Mouse (Mus musculus) heart, embryonic 11.5 days (tissue): ENCODE measurements around the gene Cdc42bpa. TPM values are rescaled to one million over a fixed set of nuclear protein-coding genes. Genes with fewer than 3 reads are reported as not detected.

Experiments used
- ATAC-seq: fragments of 200-750 bp; cut with Nextera tagmentation; replicated peaks from 2 replicates; pipeline ENCODE4 v1.8.0; 2017; ENCODE audit warnings: moderate library complexity; ENCODE audit not compliant: insufficient number of reproducible peaks, low FRiP score, low TSS enrichment
- H3K27ac ChIP-seq: fragments of 300-500 bp; sonication (generic); 2 replicates; pipeline ENCODE4 v1.5.1; 2014; ENCODE audit warnings: mild to moderate bottlenecking, low read depth, low read length
- H3K27me3 ChIP-seq: fragments of 300-500 bp; sonication (generic); 2 replicates; pipeline ENCODE4 v1.6.1; 2014; ENCODE audit warnings: mild to moderate bottlenecking, low read length, mixed read lengths; ENCODE audit not compliant: control insufficient read depth, insufficient read depth
- H3K36me3 ChIP-seq: fragments of 300-500 bp; sonication (generic); 2 replicates; pipeline ENCODE4 v1.6.1; 2014; ENCODE audit warnings: mild to moderate bottlenecking, low read length, moderate library complexity, mixed read lengths; ENCODE audit not compliant: control insufficient read depth, insufficient read depth
- H3K4me1 ChIP-seq: fragments of 300-500 bp; sonication (generic); 2 replicates; pipeline ENCODE4 v1.6.1; 2014; ENCODE audit warnings: low read length; ENCODE audit not compliant: control insufficient read depth, insufficient read depth
- H3K4me2 ChIP-seq: fragments of 300-500 bp; sonication (generic); 2 replicates; pipeline ENCODE4 v1.6.1; 2014; ENCODE audit warnings: mild to moderate bottlenecking, moderate library complexity
- H3K4me3 ChIP-seq: fragments of 300-500 bp; sonication (generic); 2 replicates; pipeline ENCODE4 v1.5.1; 2014; ENCODE audit warnings: low read depth, low read length
- H3K9ac ChIP-seq: fragments of 300-500 bp; sonication (generic); 2 replicates; pipeline ENCODE4 v1.6.1; 2014; ENCODE audit warnings: mild to moderate bottlenecking, low read depth, low read length, moderate library complexity
- H3K9me3 ChIP-seq: fragments of 300-500 bp; sonication (generic); replicated peaks from 2 replicates; pipeline ENCODE4 v1.6.1; 2016; ENCODE audit warnings: low read length; ENCODE audit not compliant: control insufficient read depth
- WGBS: fragments of 180-500 bp; shearing (Covaris S2); extraction: QIAGEN DNeasy Blood & Tissue Kit; methylation state at CpG from one replicate; pipeline ENCODE4 v1.1.7; 2014; ENCODE audit not compliant: insufficient replicate concordance; 5-methylcytosine and 5-hydroxymethylcytosine counted together
- polyA plus RNA-seq: library from polyadenylated mRNA; unstranded; fragments of >200 nt; fragmentation: Nextera tagmentation; extraction: Ambion mirVana; gene quantifications from 2 replicates; pipeline ENCODE4 v1.2.1, GENCODE M21; 2014

The Cdc42bpa gene
- polyA plus RNA-seq, 1 experiment from 2014 or later = 13.5 TPM

GRCm38 (mm10) chr1:179953251-179953650 is 7.0 kb upstream of the Cdc42bpa start:
- Histone ChIP-seq H3K9ac (no peak overlapping the region), H3K4me3 (no peak overlapping the region), H3K4me1 (no peaks in the 10 kb centered on the region), H3K4me2 (no peak overlapping the region), H3K27ac (no peak overlapping the region), H3K9me3 (no peaks in the 10 kb centered on the region), H3K27me3 (no peaks in the 10 kb centered on the region), H3K36me3 (no peaks in the 10 kb centered on the region)
- 73% methylated on average over 3 of the region's 3 CpGs for WGBS
- ATAC-seq = no peak

- no peak for ATAC-seq
Observed at GRCm38 (mm10) chr1:179957431-179957830, 2.8 kb upstream of the Cdc42bpa start.

GRCm38 (mm10) chr1:179958871-179959720 is 1.2 kb upstream of the Cdc42bpa start:
- peak overlapping the region; percentile 84 for H3K4me3 ChIP-seq
- peak overlapping the region; percentile 94 for H3K27ac ChIP-seq
- no peaks in the 10 kb centered on the region for H3K36me3 ChIP-seq
- H3K4me1 ChIP-seq = peaks cover 5% of the 10 kb centered on the region; the same call in 1 of the 2 replicates
- H3K9me3 ChIP-seq = no peaks in the 10 kb centered on the region
- peak overlapping the region; percentile 70 for H3K4me2 ChIP-seq
- ATAC-seq = no peak
- H3K27me3 ChIP-seq = no peaks in the 10 kb centered on the region
- peak overlapping the region; percentile 97 for H3K9ac ChIP-seq
- WGBS = 5% methylated on average over 34 of the region's 41 CpGs

More at GRCm38 (mm10) chr1:179957431-179957830, 2.8 kb upstream of the Cdc42bpa start:
- H3K4me3 ChIP-seq = no peak overlapping the region
- no peak overlapping the region for H3K27ac ChIP-seq
- no peak overlapping the region for H3K9ac ChIP-seq
- no peaks in the 10 kb centered on the region for H3K36me3 ChIP-seq
- H3K4me2 ChIP-seq = no peak overlapping the region
- no peaks in the 10 kb centered on the region for H3K27me3 ChIP-seq
- WGBS = 69% methylated on average over 3 of the region's 3 CpGs
- H3K4me1 ChIP-seq = peaks cover 5% of the 10 kb centered on the region; the same call in 1 of the 2 replicates
- no peaks in the 10 kb centered on the region for H3K9me3 ChIP-seq

- peak overlapping the region; percentile 70 for H3K4me2 ChIP-seq
- H3K9ac ChIP-seq = peak overlapping the region; percentile 97
- peak overlapping the region; percentile 84 for H3K4me3 ChIP-seq
- no peak for ATAC-seq
- H3K36me3 ChIP-seq = no peaks in the 10 kb centered on the region
- H3K9me3 ChIP-seq = no peaks in the 10 kb centered on the region
- H3K27me3 ChIP-seq = no peaks in the 10 kb centered on the region
- H3K27ac ChIP-seq = peak overlapping the region; percentile 94
- H3K4me1 ChIP-seq = peaks cover 5% of the 10 kb centered on the region; the same call in 1 of the 2 replicates
- WGBS = under 1% methylated on average over 9 of the region's 9 CpGs
Observed at GRCm38 (mm10) chr1:179960543-179960876, 238 bp downstream of the Cdc42bpa start.

- Histone ChIP-seq H3K9me3 (no peaks in the 10 kb centered on the region), H3K4me2 (peak overlapping the region; percentile 70), H3K27me3 (no peaks in the 10 kb centered on the region), H3K36me3 (no peaks in the 10 kb centered on the region), H3K27ac (no peak overlapping the region), H3K4me1 (peaks cover 5% of the 10 kb centered on the region; the same call in 1 of the 2 replicates), H3K9ac (peak overlapping the region; percentile 56; the same call in 1 of the 2 replicates), H3K4me3 (peak overlapping the region; percentile 84)
- WGBS = 4% methylated on average over 16 of the region's 16 CpGs
- no peak for ATAC-seq
Observed at GRCm38 (mm10) chr1:179960882-179961698, 818 bp downstream of the Cdc42bpa start.

DNA sequence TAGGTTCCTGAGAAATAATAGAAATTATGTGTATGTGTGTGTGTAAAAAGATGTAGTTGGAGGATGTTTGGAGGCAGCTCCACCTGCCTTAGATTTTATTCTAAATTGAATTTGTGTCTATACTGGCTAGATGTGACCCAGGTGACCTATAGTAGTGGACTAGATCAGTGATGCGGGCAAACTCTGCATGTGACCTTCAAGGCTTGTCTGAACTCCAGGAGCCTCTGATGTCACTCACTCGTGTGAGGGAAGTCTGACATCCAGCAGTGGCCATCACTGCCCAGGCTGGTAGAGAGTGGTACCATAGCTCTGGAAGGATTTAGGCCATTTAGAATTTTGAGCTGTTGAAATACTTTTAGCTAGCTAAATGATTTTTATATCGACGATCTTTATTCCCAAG is 1.5 kb downstream of the Cdc42bpa start:
- Histone ChIP-seq H3K27me3 (no peaks in the 10 kb centered on the region), H3K9ac (peak overlapping the region; percentile 56; the same call in 1 of the 2 replicates), H3K9me3 (no peaks in the 10 kb centered on the region), H3K36me3 (no peaks in the 10 kb centered on the region), H3K27ac (no peak overlapping the region), H3K4me1 (peaks cover 5% of the 10 kb centered on the region; the same call in 1 of the 2 replicates), H3K4me3 (peak overlapping the region; percentile 84), H3K4me2 (peak overlapping the region; percentile 70)
- no peak for ATAC-seq
- 38% methylated on average over 4 of the region's 4 CpGs for WGBS

- no peak overlapping the region for H3K4me3 ChIP-seq
- no peak overlapping the region for H3K4me2 ChIP-seq
- ATAC-seq = no peak
- no peaks in the 10 kb centered on the region for H3K36me3 ChIP-seq
- no peaks in the 10 kb centered on the region for H3K27me3 ChIP-seq
- no peak overlapping the region for H3K27ac ChIP-seq
- H3K9ac ChIP-seq = no peak overlapping the region
- WGBS = 44% methylated on average over 5 of the region's 5 CpGs
- H3K4me1 ChIP-seq = peaks cover 5% of the 10 kb centered on the region; the same call in 1 of the 2 replicates
- H3K9me3 ChIP-seq = no peaks in the 10 kb centered on the region
Observed at GRCm38 (mm10) chr1:179969776-179970428, 9.6 kb downstream of the Cdc42bpa start.

DNA sequence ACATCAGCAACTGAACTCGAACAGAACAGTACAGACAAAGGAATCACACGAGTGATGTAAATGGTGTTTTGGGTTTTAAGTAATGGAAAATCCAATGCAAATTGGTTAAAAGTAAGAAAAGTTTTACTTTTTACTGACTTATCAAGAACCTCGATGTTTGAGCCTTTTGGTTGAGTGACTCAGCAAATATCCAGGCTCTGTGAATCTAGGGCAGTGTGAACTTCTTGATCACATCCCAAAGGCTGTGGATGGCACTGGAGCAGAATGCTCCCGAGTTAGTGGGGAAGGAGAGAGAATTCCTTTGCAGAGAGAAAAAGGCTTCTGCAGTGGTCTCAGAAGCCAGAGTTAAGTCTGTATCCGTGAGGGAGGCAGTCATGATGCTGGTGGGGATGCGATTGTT is 14.7 kb downstream of the Cdc42bpa start:
- WGBS = 68% methylated on average over 6 of the region's 6 CpGs
- Histone ChIP-seq H3K36me3 (no peaks in the 10 kb centered on the region), H3K9me3 (no peaks in the 10 kb centered on the region), H3K4me1 (peaks cover 2% of the 10 kb centered on the region; the same call in 1 of the 2 replicates), H3K4me3 (no peak overlapping the region), H3K4me2 (no peak overlapping the region), H3K27ac (no peak overlapping the region), H3K27me3 (no peaks in the 10 kb centered on the region), H3K9ac (no peak overlapping the region)
- ATAC-seq = no peak
